Mouse (Mus musculus): ENCODE results near the gene Spon2.

DNA sequence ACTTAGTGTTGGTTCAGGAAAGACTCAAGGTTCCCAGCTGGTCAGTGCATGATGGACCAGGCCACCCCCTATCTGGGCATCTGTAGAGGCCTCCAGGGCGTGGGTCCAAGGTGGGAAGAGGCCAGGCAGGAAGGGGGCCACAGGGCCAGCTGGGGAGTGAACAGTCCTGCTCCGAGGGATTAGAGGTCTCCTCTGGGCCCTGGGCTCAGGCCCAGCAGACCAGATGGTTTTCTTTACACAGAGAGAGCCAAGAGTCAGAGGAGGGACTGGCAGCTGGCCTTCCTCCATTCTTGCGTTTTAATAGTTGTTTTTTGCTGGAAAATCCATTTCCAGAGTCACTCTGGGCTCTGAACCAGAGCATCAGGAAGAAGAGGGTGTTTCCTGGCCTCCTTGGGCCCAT is 27.4 kb upstream of the Spon2 start:
- TF ChIP-seq CTCF (conservative IDR thresholded peaks at IDR 0.05; ENCODE audit: low read length): no peak
- no peak for TF ChIP-seq POU5F1 (IDR thresholded peaks at IDR 0.05; ENCODE audit: borderline replicate concordance, low read length)
